Mouse (Mus musculus): ENCODE measurements around the gene Gimap8.
A peak's percentile ranks its signal among the peaks of the same experiment; 100 is the strongest.
"Not testable (repeated sequence)": the region's sequence is repeated elsewhere in the genome, so short reads cannot be mapped to it uniquely, and the experiment has no call there.

Gene Gimap8

GRCm38 (mm10) chr6:48677492-48678345 lies 30.7 kb downstream of the Gimap8 start:
- no peak for DNase-seq (ENCODE audit: low read depth, low spot score)

DNA sequence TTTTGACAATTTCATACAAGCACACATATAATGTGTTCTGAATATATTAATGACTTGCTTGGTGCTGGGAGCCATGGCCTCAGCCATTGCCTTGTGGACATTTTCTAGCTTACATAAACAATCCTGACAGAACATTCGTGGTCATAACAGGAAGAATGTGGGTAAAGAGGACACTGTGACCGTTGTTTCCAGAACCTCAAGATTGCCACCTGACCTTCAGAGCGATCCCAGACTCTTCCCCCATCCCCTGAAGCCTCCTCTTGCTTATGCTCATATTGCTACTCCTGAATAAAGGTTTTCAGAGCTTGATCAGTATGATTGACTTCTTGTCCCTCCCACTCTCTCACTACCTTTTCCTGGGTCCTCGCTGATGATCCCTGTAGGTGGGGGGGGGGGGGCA lies 31.4 kb downstream of the Gimap8 start:
- DNase-seq (ENCODE audit: low read depth, low spot score): no peak

- DNase-seq (ENCODE audit: low read depth, low spot score): no peak
Observed at GRCm38 (mm10) chr6:48679701-48680100, 32.7 kb downstream of the Gimap8 start.

GRCm38 (mm10) chr6:48680421-48680820 lies 33.4 kb downstream of the Gimap8 start:
- no peak for DNase-seq (ENCODE audit: low read depth, low spot score)

GRCm38 (mm10) chr6:48681472-48682090 lies 34.5 kb downstream of the Gimap8 start:
- no peak for DNase-seq (ENCODE audit: low read depth, low spot score)

GRCm38 (mm10) chr6:48682271-48682670 lies 35.2 kb downstream of the Gimap8 start:
- DNase-seq (ENCODE audit: low read depth, low spot score): peak; percentile 24

DNA sequence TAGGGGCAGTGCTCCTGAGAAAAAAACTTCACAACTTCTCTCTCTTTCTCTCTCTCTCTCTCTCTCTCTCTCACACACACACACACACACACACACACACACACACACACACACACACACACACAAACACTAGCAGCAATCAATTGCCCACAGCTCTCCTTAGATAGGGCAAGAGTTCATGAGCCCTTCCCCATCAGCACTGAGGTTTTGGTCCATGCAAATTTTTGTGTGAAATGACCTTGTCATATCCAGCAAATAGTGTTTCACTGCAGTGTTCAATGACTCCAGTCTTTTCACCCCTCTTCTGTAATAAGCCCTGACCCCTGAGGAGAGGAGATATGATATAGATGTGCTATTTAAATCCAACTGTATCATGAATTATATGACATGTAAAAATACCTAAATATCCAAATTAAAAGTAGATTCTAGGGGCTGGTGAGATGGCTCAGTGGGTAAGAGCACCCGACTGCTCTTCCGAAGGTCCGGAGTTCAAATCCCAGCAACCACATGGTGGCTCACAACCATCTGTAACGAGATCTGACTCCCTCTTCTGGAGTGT lies 36.3 kb downstream of the Gimap8 start:
- DNase-seq (ENCODE audit: low read depth, low spot score): not testable (repeated sequence)

GRCm38 (mm10) chr6:48684319-48684718 lies 37.3 kb downstream of the Gimap8 start, which contains the start of gene Gimap4:
TSS of gene Gimap4 (plus strand) at chr6:48684549.
- no peak for DNase-seq (ENCODE audit: low read depth, low spot score)

GRCm38 (mm10) chr6:48684806-48685205 lies 37.8 kb downstream of the Gimap8 start:
- no peak for DNase-seq (ENCODE audit: low read depth, low spot score)

DNA sequence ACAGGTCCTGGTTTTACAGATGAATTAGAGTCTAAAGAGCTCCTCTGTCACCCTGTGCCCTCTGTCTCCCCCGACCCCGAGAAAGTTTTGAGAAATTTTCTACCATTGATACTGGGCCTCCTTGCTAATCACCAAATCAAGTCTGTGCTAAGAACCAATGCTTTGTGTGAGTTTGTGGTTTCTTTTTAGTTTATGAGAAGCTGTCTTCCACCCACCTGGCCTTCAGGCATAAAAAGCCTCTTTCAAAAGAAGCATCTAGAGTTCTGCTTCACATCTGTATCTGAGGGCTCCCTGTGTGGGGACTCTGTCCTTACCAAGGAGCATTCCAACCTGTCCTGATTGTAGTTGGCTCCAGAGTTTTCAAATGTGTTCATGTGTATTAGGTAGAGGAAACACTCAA lies 38.2 kb downstream of the Gimap8 start:
- DNase-seq (ENCODE audit: low read depth, low spot score): no peak

DNA sequence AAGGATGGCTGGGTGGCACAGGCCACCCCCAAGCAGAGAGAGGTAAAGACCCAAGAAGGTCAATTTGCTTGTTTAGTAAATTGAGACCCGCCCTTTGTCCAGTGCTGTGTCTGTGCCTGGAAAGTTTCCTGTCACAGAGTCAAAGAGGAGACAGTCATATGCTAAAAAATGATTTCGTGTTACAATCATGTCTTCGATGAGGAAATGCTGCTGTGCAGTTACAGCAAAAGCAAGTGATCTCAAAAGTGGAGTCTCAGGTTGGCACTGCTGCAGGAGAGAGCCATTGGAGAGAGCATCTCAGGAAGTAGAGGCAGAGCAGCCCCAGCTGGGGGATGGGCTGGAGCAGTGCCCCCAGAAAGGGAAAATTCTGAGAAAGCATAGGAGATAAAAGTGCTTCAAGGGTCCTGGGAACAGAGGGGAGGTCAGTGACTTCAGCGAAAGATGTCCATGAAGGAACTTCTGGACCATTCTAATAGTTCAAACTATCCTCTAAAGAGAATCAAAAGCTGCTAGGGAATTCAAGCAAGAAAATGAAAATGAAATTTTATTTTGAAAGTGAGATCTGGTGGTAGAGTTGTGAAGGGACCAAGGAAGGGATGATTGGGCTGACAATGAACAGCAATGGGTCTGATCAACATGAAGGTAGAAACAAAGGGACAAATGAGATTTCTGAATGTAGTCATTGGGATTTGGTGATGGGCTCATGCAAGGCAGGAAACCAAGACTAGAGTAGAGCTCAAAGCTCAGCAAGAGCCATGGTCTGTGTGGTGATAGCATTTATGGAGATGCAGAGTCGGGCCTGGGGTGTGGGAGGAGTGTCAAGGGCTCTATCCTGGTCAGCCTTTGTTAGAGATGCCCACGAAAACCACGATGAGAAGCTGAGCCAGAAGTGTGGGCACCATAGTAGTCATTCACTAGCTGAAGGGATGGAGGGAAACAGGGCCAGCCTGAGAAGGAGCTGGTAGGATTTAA lies 38.9 kb downstream of the Gimap8 start:
- DNase-seq (ENCODE audit: low read depth, low spot score): no peak

GRCm38 (mm10) chr6:48687077-48687476 lies 40.0 kb downstream of the Gimap8 start:
- no peak for DNase-seq (ENCODE audit: low read depth, low spot score)

GRCm38 (mm10) chr6:48689320-48689719 lies 42.3 kb downstream of the Gimap8 start:
- no peak for DNase-seq (ENCODE audit: low read depth, low spot score)

GRCm38 (mm10) chr6:48692962-48693361 lies 45.9 kb downstream of the Gimap8 start:
- DNase-seq (ENCODE audit: low read depth, low spot score): no peak

- no peak for DNase-seq (ENCODE audit: low read depth, low spot score)
Observed at GRCm38 (mm10) chr6:48696830-48697554, 50.0 kb downstream of the Gimap8 start.

DNA sequence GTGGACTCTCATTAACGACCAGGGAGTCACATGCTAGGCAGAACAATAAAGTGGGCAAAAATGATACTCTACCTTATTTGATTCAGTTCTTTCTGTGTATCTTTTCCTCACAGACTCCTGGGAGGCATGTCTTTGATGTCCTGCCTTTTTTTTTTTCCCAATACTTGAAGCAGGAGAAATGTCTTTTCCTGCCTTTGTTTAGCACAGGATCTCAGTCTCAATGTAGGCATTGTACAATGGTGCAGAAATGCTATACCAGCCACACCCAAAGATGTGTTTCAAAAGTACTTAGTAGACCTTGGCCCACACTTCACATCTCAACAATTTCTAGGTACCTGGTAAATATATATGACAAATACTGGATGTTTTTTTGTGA lies 50.5 kb downstream of the Gimap8 start:
- no peak for DNase-seq (ENCODE audit: low read depth, low spot score)

DNA sequence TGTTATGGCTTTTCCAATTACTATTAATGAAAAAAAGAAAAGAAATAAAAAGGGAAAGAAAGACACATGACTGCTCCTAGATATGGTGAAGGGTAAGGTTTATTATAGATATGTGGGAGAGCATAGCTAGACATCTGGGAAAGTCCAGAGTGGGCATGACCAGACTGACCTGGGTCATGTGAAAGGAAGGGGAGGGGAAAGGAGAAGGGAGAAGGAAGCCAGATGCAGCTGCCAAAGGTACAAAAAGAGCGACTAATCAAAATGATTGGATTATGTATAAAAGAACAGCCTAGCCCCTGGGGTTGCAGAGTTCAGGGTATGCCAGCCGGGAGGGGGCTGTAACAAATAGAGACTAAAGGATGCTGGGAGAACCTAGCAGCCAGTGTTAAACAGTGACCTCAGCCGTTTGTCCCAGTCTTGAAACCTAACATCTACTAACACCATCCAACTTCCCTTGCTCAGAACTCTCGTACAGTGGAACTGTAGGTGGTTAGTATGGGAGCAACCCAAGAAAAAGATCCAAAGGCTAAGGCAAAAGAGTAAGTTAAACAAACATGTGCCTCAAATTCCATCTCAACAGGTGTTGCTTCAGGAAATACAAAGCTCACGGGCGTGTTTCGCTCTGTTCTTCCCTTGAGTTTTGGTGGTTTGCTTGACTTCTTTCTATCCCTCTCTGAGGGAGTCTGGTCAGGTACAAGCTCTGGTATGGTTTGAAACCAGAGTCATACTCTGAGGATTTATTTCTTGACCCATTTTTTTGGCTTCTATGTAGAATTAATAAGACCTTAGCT lies 51.2 kb downstream of the Gimap8 start:
- DNase-seq (ENCODE audit: low read depth, low spot score): no peak

DNA sequence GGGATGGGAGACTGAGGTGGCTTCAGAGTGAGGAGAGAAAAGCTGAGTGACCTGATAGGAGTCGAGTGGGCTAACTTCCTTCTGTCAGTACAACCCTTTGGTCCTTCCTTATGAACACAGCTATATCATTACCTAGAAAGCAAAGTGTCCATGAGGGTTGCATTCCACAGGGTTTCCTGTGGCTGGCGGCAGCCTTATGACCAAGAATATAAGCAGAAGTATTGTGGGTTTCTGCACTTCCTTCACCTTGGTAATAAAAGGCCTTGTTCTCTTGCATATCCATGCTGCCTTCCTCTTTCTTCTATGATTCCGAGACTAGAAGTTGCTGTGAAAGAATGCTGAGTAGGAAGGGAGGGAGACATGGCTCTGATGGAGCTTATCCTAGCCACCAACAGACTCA lies 51.9 kb downstream of the Gimap8 start:
- DNase-seq (ENCODE audit: low read depth, low spot score): no peak

DNA sequence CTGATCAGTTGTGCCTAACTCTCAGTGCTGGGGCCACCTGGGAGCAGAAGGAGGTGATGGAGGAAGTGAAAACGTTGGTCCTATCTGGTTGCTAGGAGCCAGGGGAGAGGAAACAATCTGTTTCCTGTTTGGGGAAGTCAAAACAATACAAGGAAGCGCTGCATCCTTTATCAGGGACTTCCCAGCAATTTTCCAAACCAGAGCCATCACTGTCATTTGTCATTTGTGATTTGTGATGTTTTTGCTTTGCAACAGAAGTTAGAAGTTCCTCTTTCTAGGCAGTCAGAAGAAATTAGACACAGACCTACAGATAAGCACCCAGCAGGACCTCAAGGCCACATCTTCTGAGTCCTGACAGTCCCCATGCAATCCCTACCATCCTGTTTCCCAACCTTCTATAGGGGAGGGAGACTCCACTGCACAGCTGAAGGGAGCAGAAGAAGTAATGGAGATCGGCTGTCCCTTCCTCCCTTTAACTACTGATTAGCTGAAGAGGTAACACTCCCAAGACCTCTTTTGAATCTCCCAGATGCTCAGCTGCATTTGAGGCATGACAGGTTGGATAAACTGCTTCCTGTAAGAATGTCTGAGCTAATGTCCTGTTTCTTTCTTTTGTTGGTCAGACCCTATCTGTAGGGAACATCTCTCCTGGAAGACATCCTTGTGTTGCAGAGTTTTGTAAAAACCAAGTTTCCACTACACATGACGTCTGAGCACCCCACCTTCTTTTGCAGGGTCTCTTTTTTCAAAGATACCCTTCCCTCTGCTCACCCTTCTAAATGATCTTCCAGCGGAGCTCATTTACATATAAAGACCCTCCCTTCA lies 53.4 kb downstream of the Gimap8 start:
- DNase-seq (ENCODE audit: low read depth, low spot score): no peak

All from telencephalon, adult 2 months (tissue).